Mouse (Mus musculus) left cerebral cortex, adult 9 months (tissue): ENCODE data around the gene Ppp6r1.
A peak's percentile ranks its signal among the peaks of the same experiment; 100 is the strongest.

Experiments used
- DNase-seq, 2 experiments: peaks; one replicate each; pipeline ENCODE4 v3.0.0; 2022; ENCODE audit warnings: low spot score in 2 of 2

Ppp6r1 gene

GRCm38 (mm10) chr7:4657521-4658127 lies 1.2 kb downstream of the Ppp6r1 start:
- peak in 1 of 2 experiments; percentile 78 for DNase-seq

- DNase-seq: no peak
Measured at GRCm38 (mm10) chr7:4656818-4657217, 2.0 kb downstream of the Ppp6r1 start.

- DNase-seq: no peak
Measured at GRCm38 (mm10) chr7:4655916-4656315, 2.9 kb downstream of the Ppp6r1 start.

- no peak for DNase-seq
Measured at GRCm38 (mm10) chr7:4655393-4655792, 3.4 kb downstream of the Ppp6r1 start.

GRCm38 (mm10) chr7:4654221-4654620 lies 4.6 kb downstream of the Ppp6r1 start:
- no peak for DNase-seq

- peak in 1 of 2 experiments; percentile 40 for DNase-seq
Measured at GRCm38 (mm10) chr7:4653780-4654179, 5.0 kb downstream of the Ppp6r1 start.

GRCm38 (mm10) chr7:4653351-4653750 lies 5.5 kb downstream of the Ppp6r1 start:
- no peak for DNase-seq

GRCm38 (mm10) chr7:4652726-4653125 lies 6.1 kb downstream of the Ppp6r1 start:
- DNase-seq: no peak

- no peak for DNase-seq
Measured at GRCm38 (mm10) chr7:4651581-4651980, 7.2 kb downstream of the Ppp6r1 start.

- no peak for DNase-seq
Measured at GRCm38 (mm10) chr7:4647992-4648391, 10.8 kb downstream of the Ppp6r1 start.

- no peak for DNase-seq
Measured at GRCm38 (mm10) chr7:4647291-4647690, 11.5 kb downstream of the Ppp6r1 start.

GRCm38 (mm10) chr7:4646806-4647205 lies 12.0 kb downstream of the Ppp6r1 start:
- no peak for DNase-seq

- DNase-seq: no peak
Measured at GRCm38 (mm10) chr7:4643225-4643624, 15.6 kb downstream of the Ppp6r1 start.

GRCm38 (mm10) chr7:4641956-4642355 lies 16.9 kb downstream of the Ppp6r1 start:
- DNase-seq: no peak

GRCm38 (mm10) chr7:4641155-4641554 lies 17.7 kb downstream of the Ppp6r1 start:
- no peak for DNase-seq

- no peak for DNase-seq
Measured at GRCm38 (mm10) chr7:4636179-4636578, 22.6 kb downstream of the Ppp6r1 start.

- no peak for DNase-seq
Measured at GRCm38 (mm10) chr7:4631031-4631430, 27.8 kb downstream of the Ppp6r1 start, which contains the start of gene Tmem86b. Gene Tmem86b (minus strand): TSS chr7:4631422.

GRCm38 (mm10) chr7:4630198-4630597 lies 28.6 kb downstream of the Ppp6r1 start:
- DNase-seq: no peak

GRCm38 (mm10) chr7:4629586-4629985 lies 29.2 kb downstream of the Ppp6r1 start:
- no peak for DNase-seq

- no peak for DNase-seq
Measured at GRCm38 (mm10) chr7:4625928-4626327, 32.9 kb downstream of the Ppp6r1 start.

- DNase-seq: no peak
Measured at GRCm38 (mm10) chr7:4624343-4624742, 34.5 kb downstream of the Ppp6r1 start.

GRCm38 (mm10) chr7:4623544-4624189 lies 35.2 kb downstream of the Ppp6r1 start:
- DNase-seq: no peak

GRCm38 (mm10) chr7:4619979-4620378 lies 38.8 kb downstream of the Ppp6r1 start:
- no peak for DNase-seq
